Comparison of ENCODE assay signal across 26 mouse cellular contexts in the genomic region with DNA sequence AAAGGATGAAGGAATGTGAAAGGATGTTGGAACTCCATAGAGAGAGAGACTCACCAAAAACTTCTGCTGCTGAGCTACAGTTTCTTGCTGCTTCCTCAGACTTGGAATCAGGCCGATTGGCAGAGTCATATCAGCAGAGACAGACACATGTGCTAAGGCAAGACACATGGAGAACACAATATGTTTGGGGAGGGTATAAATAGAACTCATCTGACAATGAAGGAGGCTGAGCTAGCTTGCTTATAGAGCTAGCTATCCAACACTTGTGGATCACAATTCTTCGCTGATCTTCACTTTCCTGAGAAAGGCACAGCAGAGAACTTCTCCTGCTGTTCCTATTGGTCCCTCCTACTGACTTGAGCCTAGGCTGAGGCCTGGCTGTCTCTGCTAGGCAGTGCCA.
DNase-seq lines count a peak whose midpoint lies in the region; ATAC-seq and TF ChIP-seq lines count a peak whose summit lies in the region.
"Had no signal": no experiment of that assay in that cellular context is flagged by ENCODE, and none has a peak within 500 bp of the region (broad histone marks: within the 10 kb centered on the region; RNA-seq: fewer than 3 reads in every experiment).

No protein-coding gene starts in this region.

- no peak overlapping the region for H3K4me3 ChIP-seq in layer of hippocampus, adult 2 months
- no peak overlapping the region for H3K4me3 ChIP-seq in hindbrain, embryonic 16.5 days (ENCODE audit: low read length)
- H3K4me3 ChIP-seq: forebrain, embryonic 10.5 days; heart, adult 2 months; heart, embryonic 13.5 days; kidney, embryonic 15.5 days; midbrain, embryonic 10.5 days; neural tube, embryonic 15.5 days had no signal

- WGBS in hindbrain, embryonic 16.5 days: 83% methylated on average over 2 of the region's 2 CpGs

- no peaks in the 10 kb centered on the region for H3K36me3 ChIP-seq in hindbrain, embryonic 16.5 days (ENCODE audit: control insufficient read depth, insufficient read depth, low read length)
- H3K36me3 ChIP-seq: forebrain, embryonic 10.5 days; heart, embryonic 13.5 days; kidney, embryonic 15.5 days; midbrain, embryonic 10.5 days; neural tube, embryonic 15.5 days had no signal

- TF ChIP-seq CTCF in layer of hippocampus, adult 2 months (conservative IDR thresholded peaks at IDR 0.05): no peak

- ATAC-seq in hindbrain, embryonic 16.5 days: no peak
- ATAC-seq: forebrain, postnatal 0 days; intestine, postnatal 0 days; lung, postnatal 0 days; midbrain, embryonic 16.5 days had no signal

- H3K9me3 ChIP-seq in hindbrain, embryonic 16.5 days (ENCODE audit: control insufficient read depth, low read length): no peaks in the 10 kb centered on the region
- H3K9me3 ChIP-seq: forebrain, embryonic 10.5 days; heart, embryonic 13.5 days; kidney, embryonic 15.5 days; midbrain, embryonic 10.5 days; neural tube, embryonic 15.5 days had no signal

- DNase-seq in heart, adult 11 months: peak; percentile 50
- DNase-seq in heart, adult 18-20 months: no peak
- DNase-seq in brain, adult 2 months (ENCODE audit: low read depth, low spot score): peak; percentile 67
- peak; percentile 28 to 50 for DNase-seq in layer of hippocampus, adult 2 months (ENCODE audit: low spot score in 2 of 2)
- DNase-seq in layer of hippocampus, postnatal 25 days (ENCODE audit: extremely low spot score in 1 of 2, low spot score in 1 of 2): peak; percentile 4 to 9
- DNase-seq in neural tube, embryonic 10.5 days (ENCODE audit: extremely low spot score, low spot score): no peak
- DNase-seq: adrenal gland, adult 2 months; cerebellum, adult 18-20 months; cerebellum, postnatal 14 days; forebrain, postnatal 0 days; gastrocnemius, postnatal 14 days; heart, adult 2 months; heart, postnatal 14 days; right cerebral cortex, postnatal 25 days; spleen, adult 18-20 months; thymus, postnatal 14 days had no signal

- H3K4me2 ChIP-seq in hindbrain, embryonic 16.5 days (ENCODE audit: low read length): no peak overlapping the region
- H3K4me2 ChIP-seq: heart, embryonic 13.5 days; kidney, embryonic 15.5 days; neural tube, embryonic 15.5 days had no signal

- no peak overlapping the region for H3K9ac ChIP-seq in hindbrain, embryonic 16.5 days (ENCODE audit: low read depth, low read length)
- H3K9ac ChIP-seq: forebrain, postnatal 0 days; heart, embryonic 13.5 days; kidney, embryonic 15.5 days; neural tube, embryonic 15.5 days had no signal

- no peaks in the 10 kb centered on the region for H3K27me3 ChIP-seq in hindbrain, embryonic 16.5 days (replicated peaks; ENCODE audit: control insufficient read depth, insufficient read depth, low read length)
- H3K27me3 ChIP-seq: heart, embryonic 13.5 days; kidney, embryonic 15.5 days; neural tube, embryonic 15.5 days had no signal

- no peaks in the 10 kb centered on the region for H3K4me1 ChIP-seq in hindbrain, embryonic 16.5 days (ENCODE audit: control insufficient read depth, insufficient read depth, low read depth, low read length)
- H3K4me1 ChIP-seq: forebrain, embryonic 10.5 days; heart, embryonic 13.5 days; kidney, embryonic 15.5 days; midbrain, embryonic 10.5 days; neural tube, embryonic 15.5 days had no signal

- peak overlapping the region; percentile 48; the same call in 1 of the 2 replicates for H3K27ac ChIP-seq in layer of hippocampus, adult 2 months
- H3K27ac ChIP-seq in hindbrain, embryonic 16.5 days (ENCODE audit: low read depth, low read length): no peak overlapping the region
- H3K27ac ChIP-seq: forebrain, embryonic 10.5 days; heart, adult 2 months; heart, embryonic 13.5 days; kidney, embryonic 15.5 days; macrophage; midbrain, embryonic 10.5 days; neural tube, embryonic 15.5 days had no signal

Comparison
In these comparisons a context has a peak if more than half of its experiments do, and no peak if none do; other contexts are left out.
1. DNase-seq: peak in heart, adult 11 months (single experiment), brain, adult 2 months (single experiment), layer of hippocampus, adult 2 months (2 of 2) and layer of hippocampus, postnatal 25 days (2 of 2); none in heart, adult 18-20 months (0 of 2) and neural tube, embryonic 10.5 days (single experiment).